Mouse (Mus musculus) monocyte, adult 5-6 weeks (primary cell): ENCODE results near the gene Ccl4. TPM values are rescaled to one million over a fixed set of nuclear protein-coding genes. Genes with fewer than 3 reads are reported as not detected.
A peak's percentile ranks its signal among the peaks of the same experiment; 100 is the strongest.

Source experiments
- ATAC-seq: fragments of 153-309, 156-312 bp; replicated peaks from 2 replicates; pipeline ENCODE4 v1.8.0; 2017; ENCODE audit warnings: mild to moderate bottlenecking; ENCODE audit not compliant: low TSS enrichment, insufficient number of reproducible peaks, severe bottlenecking, poor library complexity, low FRiP score
- total RNA-seq: library from RNA; stranded (forward); fragments of 200-1000, 200-491, 200-594 nt; gene quantifications from 3 replicates; pipeline ENCODE4 v1.2.3, GENCODE M21; 2017

The Ccl4 gene
- 523 to 801 TPM (median 669 TPM) in 3 replicates for total RNA-seq

DNA sequence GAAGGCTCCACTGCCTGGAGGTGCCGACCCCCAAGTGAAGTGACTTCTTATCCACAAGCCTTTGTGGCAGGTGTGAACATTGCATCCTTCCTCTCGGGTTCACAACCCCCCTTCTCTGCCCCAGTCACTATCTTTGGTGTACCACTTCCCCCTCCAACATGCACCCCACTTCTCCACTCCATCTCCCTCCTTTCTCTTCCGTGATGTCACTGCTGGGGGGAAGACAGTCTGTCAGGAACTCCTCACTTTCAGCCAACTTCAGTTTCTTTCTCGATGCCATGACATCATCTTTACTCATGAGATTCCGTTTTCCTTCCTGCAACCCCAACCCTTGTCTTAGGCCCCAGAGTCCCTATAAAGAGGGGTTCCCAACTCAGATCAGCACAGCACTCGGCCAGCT is at the start of gene Ccl4:
Gene Ccl4 (plus strand): TSS at position 381 of the 400 bp plus-strand sequence.
- peak; percentile 64 for ATAC-seq

DNA sequence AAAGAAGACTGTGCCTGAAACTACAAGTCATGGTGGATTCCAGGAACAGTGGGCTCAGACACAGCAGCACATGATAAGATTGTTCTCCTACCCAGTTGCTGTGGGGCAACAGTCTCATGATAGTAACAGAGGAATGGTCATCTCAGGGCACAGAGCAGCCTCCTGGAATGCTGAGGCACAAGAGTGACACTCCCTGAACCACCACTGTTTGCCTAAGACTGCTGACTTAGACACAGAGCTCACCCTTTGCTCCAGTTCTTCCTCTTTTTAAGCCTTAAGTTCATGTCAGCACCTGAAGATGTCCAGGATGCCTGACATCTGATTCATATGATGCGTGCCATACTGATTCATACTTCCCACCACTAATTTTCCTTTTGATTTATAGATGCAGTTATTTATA is 45.8 kb upstream of the Ccl4 start:
- peak; percentile 72; the same call in 1 of the 2 replicates for ATAC-seq

DNA sequence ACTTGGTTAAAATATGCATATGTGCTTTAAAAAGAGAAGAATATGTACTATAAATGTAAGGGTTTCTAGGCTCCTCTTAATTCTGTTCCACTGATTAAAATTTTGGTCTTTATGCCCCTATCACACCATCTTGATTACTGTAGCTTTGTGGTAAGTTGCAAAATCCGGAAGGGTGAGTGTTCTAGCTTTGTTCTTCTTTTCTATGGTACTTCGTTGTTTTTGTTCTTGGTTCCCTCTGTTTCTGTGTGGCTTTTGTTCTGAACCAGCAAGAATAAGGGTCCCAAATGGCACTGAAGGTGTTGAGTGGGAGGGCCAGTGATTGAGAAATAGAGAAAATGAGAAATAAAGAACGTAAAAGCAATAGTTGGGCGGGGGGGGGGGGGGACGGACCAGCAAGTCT is 44.1 kb upstream of the Ccl4 start:
- ATAC-seq, result peak; percentile 79

DNA sequence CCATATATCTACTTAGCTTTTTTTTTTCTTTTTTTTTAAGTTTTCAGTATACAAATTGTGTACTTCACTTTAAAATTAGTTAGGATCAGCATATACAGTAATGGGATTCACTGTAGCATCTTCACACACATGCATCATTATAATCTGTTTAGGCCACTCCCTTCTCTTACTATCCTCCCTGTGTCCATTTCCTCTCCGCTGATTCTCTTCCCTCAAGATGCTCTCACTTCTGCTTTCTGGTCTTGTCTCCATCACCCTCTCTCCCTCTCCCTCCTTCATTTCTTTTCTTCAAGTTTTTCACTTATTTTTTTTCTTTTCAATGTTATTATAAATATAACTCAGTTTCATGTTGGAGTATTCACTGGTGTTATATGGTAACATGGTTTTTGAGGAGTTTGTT is 43.3 kb upstream of the Ccl4 start:
- peak; percentile 85 for ATAC-seq

DNA sequence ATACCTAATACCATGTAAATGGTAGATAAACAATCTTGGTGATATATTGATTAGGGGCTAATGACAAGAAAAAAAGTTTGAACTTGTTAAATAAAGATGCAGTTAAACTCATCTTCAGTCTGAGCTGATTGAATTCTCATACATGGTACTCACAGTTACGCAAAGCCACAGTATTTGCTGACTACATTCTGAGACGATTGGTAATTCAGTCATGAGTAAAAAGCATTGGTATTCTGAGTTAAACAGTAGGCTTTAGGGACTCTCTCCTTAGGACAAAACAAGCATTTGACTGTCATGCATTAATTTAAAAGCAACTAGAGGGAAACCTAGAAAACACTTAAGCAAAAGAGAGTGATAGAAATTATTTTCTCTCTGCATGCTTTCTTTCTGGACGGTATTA is 38.8 kb upstream of the Ccl4 start:
- ATAC-seq, result no peak

DNA sequence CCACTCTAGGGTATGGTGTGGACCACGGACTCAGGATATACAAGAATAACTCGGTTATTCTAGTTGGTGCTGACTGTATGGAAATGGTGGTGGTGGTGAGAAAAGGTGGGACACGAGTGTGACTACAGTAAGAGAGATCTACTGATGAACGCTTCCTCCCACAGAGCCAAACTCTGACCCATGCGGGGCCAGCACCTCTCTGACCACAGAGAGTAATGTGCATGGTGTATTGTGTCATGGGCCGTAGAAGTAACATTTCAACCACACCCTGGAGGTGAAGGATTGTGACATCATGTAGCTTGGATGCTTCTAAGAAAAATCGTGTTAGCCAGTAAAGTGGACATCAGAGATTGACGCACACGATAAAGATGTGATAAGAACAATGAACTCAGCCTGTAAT is 33.6 kb upstream of the Ccl4 start:
- peak; percentile 90 for ATAC-seq

DNA sequence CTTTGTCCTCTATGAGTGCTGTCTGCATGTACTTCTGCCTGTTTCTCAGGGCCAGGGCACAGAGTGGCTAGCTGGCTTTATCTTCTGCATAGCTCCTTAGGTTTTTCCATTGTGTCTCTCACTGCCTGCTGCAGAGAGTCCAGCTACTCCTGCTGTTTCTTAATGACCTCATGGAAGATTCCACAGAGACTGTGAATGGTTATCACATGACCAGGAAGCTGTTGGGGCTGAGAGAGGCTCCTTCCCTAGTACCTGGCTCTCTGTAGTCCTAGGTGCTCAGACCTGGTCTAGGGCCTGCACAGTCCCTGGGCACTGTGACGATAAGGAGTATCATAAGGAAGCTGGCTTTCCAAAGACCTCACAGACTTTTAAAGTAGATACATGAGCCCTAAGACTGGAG is 31.8 kb upstream of the Ccl4 start:
- ATAC-seq, result no peak

DNA sequence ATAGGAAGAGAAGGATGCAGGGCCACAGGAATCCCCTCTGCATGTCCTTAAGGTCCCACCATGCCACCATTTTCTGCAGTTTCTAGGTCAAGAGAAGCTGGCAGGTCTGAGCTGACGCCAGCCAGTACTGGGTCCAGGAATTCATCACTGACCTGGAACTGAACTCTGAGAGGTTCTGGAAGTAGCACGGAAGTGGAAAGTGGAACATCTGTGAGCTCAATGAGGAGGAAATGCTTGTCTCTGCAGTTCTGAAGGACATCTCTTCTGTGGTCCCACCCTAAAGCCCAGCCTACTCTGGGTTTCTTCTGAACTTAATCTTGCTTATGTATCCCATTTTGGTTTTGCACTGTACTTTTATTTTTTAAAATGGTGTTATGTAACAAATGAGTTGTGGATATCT is 31.3 kb upstream of the Ccl4 start:
- ATAC-seq, result no peak

DNA sequence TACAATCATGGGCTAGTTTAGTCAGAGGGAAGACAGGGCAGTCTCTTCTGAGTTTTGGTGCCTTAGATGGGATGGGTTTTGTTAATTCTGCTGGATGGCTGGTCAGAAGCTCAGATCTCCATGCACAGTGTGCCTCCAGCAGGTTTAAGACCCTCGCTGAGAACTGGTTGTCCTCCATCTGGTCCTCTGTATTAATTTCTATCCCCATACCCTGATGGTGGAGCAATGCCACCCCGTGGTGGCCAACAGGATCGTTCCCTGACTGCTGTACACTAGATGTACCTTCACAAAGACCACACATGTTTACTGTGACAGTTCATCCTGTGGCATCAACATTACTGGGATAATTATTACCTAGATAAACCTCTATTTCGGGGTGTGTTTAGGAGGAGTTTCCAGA is 29.6 kb upstream of the Ccl4 start:
- peak; percentile 48 for ATAC-seq

DNA sequence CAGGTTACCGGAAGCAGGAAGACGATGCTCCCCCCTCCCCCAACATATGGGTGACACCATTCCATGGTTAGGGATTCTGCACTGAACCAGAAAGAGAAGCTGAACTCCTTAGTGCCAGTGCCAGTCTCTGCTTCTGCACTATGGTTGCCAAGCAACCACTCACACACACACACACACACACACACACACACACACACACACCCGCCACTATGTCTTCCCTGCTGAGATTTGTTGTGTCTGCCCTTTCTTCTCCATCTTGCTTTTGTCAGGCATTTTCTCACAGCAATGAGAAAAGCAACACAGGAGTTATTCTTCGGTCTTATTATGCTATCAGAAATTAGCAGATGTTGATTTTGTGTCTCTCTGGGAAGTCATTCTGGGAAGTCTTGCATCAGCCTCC is 28.0 kb upstream of the Ccl4 start:
- ATAC-seq, result no peak

DNA sequence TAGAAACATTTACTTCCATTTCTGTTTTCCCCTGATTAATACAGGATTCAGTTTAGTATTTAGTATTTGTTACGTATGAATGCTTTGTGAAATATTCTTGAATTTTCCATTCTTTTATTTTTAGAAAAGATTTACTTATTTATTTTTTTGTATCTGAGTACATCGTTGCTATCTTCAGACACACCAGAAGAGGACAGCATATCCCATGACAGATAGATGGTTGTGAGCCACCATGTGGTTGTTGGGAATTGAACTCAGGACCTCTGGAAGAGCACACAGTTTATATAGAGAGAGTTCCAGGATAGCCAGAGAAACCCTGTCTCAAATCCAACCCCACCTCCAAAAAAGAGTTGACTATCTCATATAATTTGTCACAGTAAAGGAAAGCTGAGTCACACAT is 27.5 kb upstream of the Ccl4 start:
- no peak for ATAC-seq

DNA sequence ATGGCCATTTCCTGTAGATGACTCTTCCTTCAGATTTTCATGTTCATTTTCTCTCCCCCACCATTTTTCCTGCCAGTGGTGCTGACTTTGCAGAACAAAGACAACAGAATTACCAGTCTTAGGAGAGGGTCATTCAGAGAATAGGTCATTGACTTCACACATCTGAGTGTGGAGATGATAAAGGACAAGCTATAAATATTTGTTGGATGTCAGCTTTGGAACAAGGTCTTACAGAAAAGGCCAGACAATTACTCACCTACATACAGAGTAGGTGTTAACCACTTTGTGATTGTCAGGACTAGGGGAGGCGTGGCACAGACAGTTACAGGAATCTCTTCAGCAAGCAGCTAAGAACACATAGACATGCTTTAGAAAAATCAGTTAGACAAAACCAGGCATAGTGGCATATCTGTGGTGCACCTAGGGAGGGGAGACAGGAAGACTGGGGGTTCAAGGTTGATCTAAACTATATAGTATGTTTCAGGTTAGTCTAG is 25.6 kb upstream of the Ccl4 start:
- no peak for ATAC-seq

DNA sequence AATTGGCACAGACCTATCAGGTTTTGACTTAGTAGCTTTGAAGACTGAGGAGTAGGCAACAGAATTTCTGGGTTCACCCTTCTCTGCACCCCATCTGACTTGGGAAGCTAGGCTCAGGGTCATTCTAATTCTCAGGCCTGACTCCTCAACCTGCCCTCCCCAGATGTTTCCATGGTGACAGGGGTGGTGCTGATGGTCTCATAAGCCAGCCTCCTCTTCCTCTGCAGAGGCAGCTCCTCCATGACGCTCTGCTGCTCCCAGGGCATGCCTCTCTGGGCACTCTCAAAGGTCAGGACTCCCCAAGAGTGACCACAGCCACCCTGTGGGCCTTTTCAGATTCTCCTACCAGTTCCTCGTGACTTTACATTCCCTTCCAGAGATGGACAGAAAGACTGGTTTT is 23.4 kb upstream of the Ccl4 start:
- ATAC-seq, result peak; percentile 23; the same call in 1 of the 2 replicates

DNA sequence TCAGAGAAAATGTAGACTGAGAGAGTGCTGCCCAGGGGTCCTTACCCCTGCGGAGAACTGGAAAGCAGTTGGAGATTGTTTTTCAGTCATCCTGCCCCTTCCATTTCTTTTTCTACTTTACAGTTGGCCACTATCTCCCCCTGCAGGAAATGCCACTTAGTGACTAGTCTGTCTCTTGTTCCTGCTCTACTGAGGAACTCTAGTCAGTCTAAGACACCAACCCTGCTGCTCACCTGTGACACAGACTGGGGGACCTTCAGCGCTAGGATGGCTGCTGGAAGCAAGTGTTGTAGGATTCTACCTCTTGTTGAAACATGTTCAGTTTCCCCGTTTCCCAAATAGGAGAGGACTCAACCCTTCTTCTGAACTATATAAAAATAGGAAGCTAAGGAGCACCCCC is 22.9 kb upstream of the Ccl4 start:
- ATAC-seq, result no peak

DNA sequence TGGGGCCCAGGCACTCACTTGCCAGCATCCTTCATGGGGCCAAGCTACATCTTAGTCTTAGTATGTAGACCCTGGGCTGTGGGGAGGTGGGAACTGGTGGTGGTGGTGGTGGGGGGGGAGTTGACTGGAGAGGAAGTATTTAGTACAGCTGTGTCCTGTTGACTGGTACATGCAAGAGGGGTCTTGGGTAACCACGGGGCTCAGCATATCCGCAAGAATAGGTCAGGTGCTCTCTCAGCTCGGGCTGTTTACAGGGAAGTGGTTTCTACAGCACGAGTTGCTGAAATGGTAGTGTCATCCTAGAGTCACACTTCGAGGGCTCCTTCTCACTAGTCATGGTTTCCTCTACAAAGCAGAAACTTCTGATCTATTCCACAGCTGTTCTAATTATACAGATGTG is 22.2 kb upstream of the Ccl4 start:
- peak; percentile 87 for ATAC-seq

DNA sequence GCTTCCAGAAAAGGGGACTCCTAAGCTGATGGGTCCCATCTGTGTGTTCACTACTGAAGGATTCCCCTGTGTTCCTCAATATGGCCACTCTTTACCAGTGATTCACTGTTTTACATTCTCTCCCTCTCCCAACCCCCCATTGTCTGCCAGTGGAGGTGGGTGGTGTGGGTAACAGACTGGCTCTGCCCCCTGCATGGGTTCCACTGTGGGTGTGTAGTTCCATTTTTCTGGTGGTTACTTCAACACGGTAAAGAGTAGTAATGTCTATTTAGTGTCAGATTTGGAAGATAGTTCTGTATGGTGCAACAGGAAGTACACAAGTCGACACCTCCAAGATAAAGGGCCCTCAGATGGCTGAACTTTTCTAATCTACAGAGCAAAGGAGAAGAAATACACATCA is 21.2 kb upstream of the Ccl4 start:
- ATAC-seq, result peak; percentile 25

DNA sequence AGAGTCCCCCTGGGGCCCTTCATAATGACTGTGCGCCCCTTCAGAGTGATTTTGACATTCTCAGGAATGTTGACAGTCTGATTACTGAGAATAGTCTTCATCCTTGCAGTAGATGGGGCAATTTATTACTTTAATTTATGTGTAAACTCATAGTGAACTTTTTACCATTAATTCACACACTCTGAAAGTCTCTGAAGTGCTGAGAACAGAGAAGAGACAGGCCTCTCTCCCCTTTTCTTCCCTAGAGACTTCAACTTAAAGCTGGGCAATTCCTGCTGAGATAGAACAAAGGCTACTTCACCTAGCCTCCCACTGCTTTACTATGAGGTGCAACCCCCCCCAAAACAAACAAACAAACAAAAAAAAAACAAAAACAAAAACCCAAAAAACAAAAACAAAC is 16.9 kb upstream of the Ccl4 start, which contains the start of gene Rpl9-ps1:
Gene Rpl9-ps1 (minus strand): TSS at position 101 of the 400 bp plus-strand sequence.
- no peak for ATAC-seq

DNA sequence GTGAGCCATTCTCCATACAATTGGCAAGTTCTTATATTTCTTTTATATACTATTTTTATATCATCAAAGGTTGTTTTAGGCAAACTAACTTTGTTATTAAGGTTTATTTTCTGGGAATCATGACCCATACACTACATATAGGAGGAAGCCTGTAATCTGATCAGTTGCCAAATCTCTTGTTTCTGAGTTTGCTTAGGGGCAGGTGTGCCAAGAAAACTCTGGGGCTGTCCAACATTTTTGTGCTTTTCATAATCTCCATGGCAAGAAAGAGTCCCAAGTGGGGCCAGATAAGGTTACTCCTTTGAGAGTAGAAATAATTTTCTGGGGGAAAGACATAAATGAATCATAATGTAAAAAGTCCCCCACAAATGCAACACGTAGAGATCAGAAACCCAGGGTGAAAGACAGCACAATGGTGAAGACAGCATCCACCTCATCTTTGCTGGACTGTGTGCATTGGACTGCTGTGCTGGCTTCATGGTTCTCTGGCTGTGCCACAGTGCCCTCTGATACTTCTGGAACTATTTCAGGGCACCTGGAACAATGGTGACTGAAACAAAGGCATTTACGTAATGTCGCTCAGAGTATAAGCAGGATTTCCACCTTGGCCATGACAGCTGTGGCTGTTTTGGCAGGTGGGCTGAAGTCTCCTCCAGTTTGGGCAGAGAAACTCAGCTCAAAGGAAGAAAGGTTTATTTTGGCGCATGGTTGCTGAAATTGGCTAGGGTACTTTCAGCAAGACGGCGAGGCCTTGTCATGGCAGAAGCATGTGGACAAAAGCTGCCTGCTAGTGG is 15.8 kb upstream of the Ccl4 start:
- no peak for ATAC-seq

DNA sequence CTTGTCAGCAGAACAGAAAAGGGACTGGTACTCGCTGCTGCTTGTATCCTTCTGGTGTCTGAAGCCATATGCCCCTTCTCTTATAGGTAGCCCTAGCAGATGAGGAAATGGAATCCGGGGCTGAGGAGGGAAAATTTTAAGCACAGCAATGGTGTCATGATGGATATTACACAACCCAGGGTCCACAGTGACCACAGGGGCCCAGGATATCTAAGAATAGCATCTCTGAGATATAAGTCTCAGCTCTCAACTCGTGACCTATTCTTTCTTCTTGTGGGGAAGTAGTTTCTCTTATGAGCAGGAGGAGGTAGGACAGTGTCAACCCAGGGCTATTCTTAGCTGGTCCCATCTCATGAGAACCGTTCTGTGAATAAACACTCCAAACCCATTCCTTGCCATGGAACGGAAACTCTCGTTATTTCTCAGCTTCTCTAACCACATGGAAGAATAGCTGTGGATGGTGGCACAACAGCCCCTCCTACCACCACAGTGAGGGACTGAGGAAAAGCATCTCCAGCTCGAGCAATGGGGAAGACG is 13.0 kb upstream of the Ccl4 start, which contains the start of gene Ccl3:
Gene Ccl3 (minus strand): TSS at position 51 of the 537 bp plus-strand sequence.
- ATAC-seq, result peak; percentile 88

DNA sequence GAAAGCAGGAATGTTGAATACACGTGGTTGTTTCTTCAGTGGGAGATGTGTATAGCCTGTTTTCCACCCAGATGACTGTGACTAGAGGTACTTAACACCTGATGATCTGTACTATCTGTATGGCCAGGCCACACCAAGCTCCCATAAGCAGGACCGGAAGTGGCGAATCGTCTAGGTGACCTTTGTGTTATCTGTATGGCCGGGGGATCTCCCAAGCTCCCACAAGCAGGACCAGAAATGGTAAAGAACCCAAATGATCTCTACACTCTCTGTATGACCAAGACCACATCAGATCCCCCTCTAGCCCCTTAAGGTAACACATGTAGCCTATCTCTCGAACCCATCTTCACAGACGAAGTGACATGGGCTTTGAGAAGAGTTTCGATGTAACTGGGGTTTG is 7.8 kb upstream of the Ccl4 start:
- ATAC-seq, result no peak
